Mouse (Mus musculus) C2C12 (cell line): ENCODE measurements around the gene Slc50a1.

ENCODE experiments used
- MYOD1 ChIP-seq: IDR thresholded peaks from one replicate; pipeline ENCODE4 v1.6.1; 2011; ENCODE audit warnings: low read depth; ENCODE audit not compliant: control insufficient read depth, insufficient read length
- MYOG ChIP-seq: IDR thresholded peaks from one replicate; pipeline ENCODE4 v1.6.1; 2011; ENCODE audit not compliant: control insufficient read depth, insufficient read length; ENCODE audit errors: extremely low read depth

DNA sequence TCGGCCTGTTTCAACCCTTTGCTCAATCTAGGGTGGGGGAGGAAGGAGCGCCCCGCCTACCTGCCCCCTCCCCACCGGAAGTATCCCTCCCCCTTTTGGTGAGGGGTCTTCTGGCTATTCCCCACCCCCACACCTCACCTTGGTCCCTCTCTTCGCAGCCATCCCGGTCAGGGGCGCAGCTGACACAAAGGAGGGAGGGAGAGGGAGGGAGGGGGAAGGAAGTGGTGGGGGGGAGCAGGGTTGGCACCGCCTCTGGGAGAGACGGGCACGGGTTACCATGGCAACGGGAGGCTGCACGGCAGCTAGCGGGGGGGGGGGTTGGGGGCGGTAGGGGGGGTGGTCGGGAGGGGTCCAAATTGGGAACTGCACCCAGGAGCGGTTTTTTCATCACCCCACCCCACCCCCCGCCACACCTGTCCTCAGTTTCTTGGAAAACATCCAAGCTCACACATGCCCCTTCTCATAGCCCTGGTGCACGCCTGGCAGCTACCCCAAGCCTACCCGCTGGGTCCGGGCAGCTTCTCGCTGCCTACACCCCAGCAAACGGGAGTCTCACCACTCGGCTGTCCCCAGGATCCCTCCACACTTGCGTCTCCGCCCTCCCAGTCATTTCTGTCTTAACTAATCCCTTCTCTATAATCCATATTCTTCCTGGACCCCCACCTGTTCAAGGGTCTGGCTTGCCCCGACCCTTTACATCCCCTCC lies 25.2 kb downstream of the Slc50a1 start:
- no peak for TF ChIP-seq MYOG
- TF ChIP-seq MYOD1: no peak
